Mouse (Mus musculus): Measurements from ENCODE around the gene Lsm14b. TPM values are rescaled to one million over a fixed set of nuclear protein-coding genes. Genes with fewer than 3 reads are reported as not detected.
A peak's percentile ranks its signal among the peaks of the same experiment; 100 is the strongest.

Lsm14b gene
- polyA plus RNA-seq, 1 experiment from 2014 or later, result 3.0 TPM

- no peaks in the 10 kb centered on the region for H3K9me3 ChIP-seq (ENCODE audit: control insufficient read depth, low read length)
- H3K27me3 ChIP-seq (replicated peaks; ENCODE audit: control insufficient read depth, insufficient read depth, low read length), result peaks cover 14% of the 10 kb centered on the region; the same call in 1 of the 2 replicates
- peak; percentile 67 for DNase-seq (ENCODE audit: low spot score)
- peak; percentile 55 for ATAC-seq (replicated peaks; ENCODE audit: low FRiP score)
- H3K4me2 ChIP-seq, result peak overlapping the region; percentile 98
- peaks cover 23% of the 10 kb centered on the region for H3K4me1 ChIP-seq (replicated peaks; ENCODE audit: control insufficient read depth, insufficient read depth, low read length)
- H3K27ac ChIP-seq (ENCODE audit: low read depth, low read length), result peak overlapping the region; percentile 93
- whole genome bisulfite sequencing, result under 1% methylated on average over 82 of the region's 84 CpGs
- peak overlapping the region; percentile 92 for H3K9ac ChIP-seq (ENCODE audit: low read depth, low read length)
- H3K36me3 ChIP-seq (ENCODE audit: control insufficient read depth, insufficient read depth, low read length), result peaks cover 10% of the 10 kb centered on the region
- peak overlapping the region; percentile 86 for H3K4me3 ChIP-seq (ENCODE audit: low read depth, low read length)
Measured at GRCm38 (mm10) chr2:180025135-180025860, 511 bp downstream of the Lsm14b start.

GRCm38 (mm10) chr2:180025861-180026200, 1.0 kb downstream of the Lsm14b start:
- no peak overlapping the region for H3K27ac ChIP-seq (ENCODE audit: low read depth, low read length)
- WGBS, result 23% methylated on average over 6 of the region's 6 CpGs

GRCm38 (mm10) chr2:180027768-180028167, 3.0 kb downstream of the Lsm14b start:
- Histone ChIP-seq H3K9me3 (ENCODE audit: control insufficient read depth, low read length) (no peaks in the 10 kb centered on the region), H3K36me3 (ENCODE audit: control insufficient read depth, insufficient read depth, low read length) (peaks cover 25% of the 10 kb centered on the region), H3K27ac (ENCODE audit: low read depth, low read length) (no peak overlapping the region), H3K4me3 (ENCODE audit: low read depth, low read length) (no peak overlapping the region), H3K4me2 (no peak overlapping the region; the same call in 1 of the 2 replicates), H3K4me1 (replicated peaks; ENCODE audit: control insufficient read depth, insufficient read depth, low read length) (peaks cover 23% of the 10 kb centered on the region), H3K27me3 (replicated peaks; ENCODE audit: control insufficient read depth, insufficient read depth, low read length) (peaks cover 5% of the 10 kb centered on the region; the same call in 1 of the 2 replicates), H3K9ac (ENCODE audit: low read depth, low read length) (no peak overlapping the region)
- ATAC-seq (replicated peaks; ENCODE audit: low FRiP score), result no peak
- no peak for DNase-seq (ENCODE audit: low spot score)
- 88% methylated on average over 9 of the region's 9 CpGs for WGBS

More at GRCm38 (mm10) chr2:180025861-180026200, 1.0 kb downstream of the Lsm14b start:
- H3K9ac ChIP-seq (ENCODE audit: low read depth, low read length), result peak overlapping the region; percentile 92
- H3K9me3 ChIP-seq (ENCODE audit: control insufficient read depth, low read length), result no peaks in the 10 kb centered on the region
- H3K36me3 ChIP-seq (ENCODE audit: control insufficient read depth, insufficient read depth, low read length), result peaks cover 14% of the 10 kb centered on the region
- peak overlapping the region; percentile 86 for H3K4me3 ChIP-seq (ENCODE audit: low read depth, low read length)
- peaks cover 14% of the 10 kb centered on the region; the same call in 1 of the 2 replicates for H3K27me3 ChIP-seq (replicated peaks; ENCODE audit: control insufficient read depth, insufficient read depth, low read length)
- H3K4me2 ChIP-seq, result peak overlapping the region; percentile 98
- DNase-seq (ENCODE audit: low spot score) (no peak), ATAC-seq (replicated peaks; ENCODE audit: low FRiP score) (no peak)
- peaks cover 23% of the 10 kb centered on the region for H3K4me1 ChIP-seq (replicated peaks; ENCODE audit: control insufficient read depth, insufficient read depth, low read length)

GRCm38 (mm10) chr2:180031270-180031669, 6.5 kb downstream of the Lsm14b start:
- Histone ChIP-seq H3K27me3 (replicated peaks; ENCODE audit: control insufficient read depth, insufficient read depth, low read length) (no peaks in the 10 kb centered on the region), H3K36me3 (ENCODE audit: control insufficient read depth, insufficient read depth, low read length) (peaks cover 47% of the 10 kb centered on the region), H3K4me1 (replicated peaks; ENCODE audit: control insufficient read depth, insufficient read depth, low read length) (peaks cover 16% of the 10 kb centered on the region), H3K27ac (ENCODE audit: low read depth, low read length) (no peak overlapping the region), H3K9me3 (ENCODE audit: control insufficient read depth, low read length) (no peaks in the 10 kb centered on the region), H3K9ac (ENCODE audit: low read depth, low read length) (no peak overlapping the region), H3K4me3 (ENCODE audit: low read depth, low read length) (no peak overlapping the region), H3K4me2 (no peak overlapping the region)
- DNase-seq (ENCODE audit: low spot score) (no peak), ATAC-seq (replicated peaks; ENCODE audit: low FRiP score) (no peak)
- WGBS, result 90% methylated on average over 6 of the region's 6 CpGs

- Histone ChIP-seq H3K36me3 (ENCODE audit: control insufficient read depth, insufficient read depth, low read length) (peaks cover 58% of the 10 kb centered on the region), H3K27me3 (replicated peaks; ENCODE audit: control insufficient read depth, insufficient read depth, low read length) (no peaks in the 10 kb centered on the region), H3K9ac (ENCODE audit: low read depth, low read length) (no peak overlapping the region), H3K4me1 (replicated peaks; ENCODE audit: control insufficient read depth, insufficient read depth, low read length) (peaks cover under 1% of the 10 kb centered on the region), H3K4me2 (no peak overlapping the region), H3K4me3 (ENCODE audit: low read depth, low read length) (no peak overlapping the region), H3K27ac (ENCODE audit: low read depth, low read length) (no peak overlapping the region), H3K9me3 (ENCODE audit: control insufficient read depth, low read length) (no peaks in the 10 kb centered on the region)
- DNase-seq (ENCODE audit: low spot score), result no peak
- 88% methylated on average over 3 of the region's 3 CpGs for WGBS
- ATAC-seq (replicated peaks; ENCODE audit: low FRiP score), result no peak
Measured at GRCm38 (mm10) chr2:180032925-180033324, 8.1 kb downstream of the Lsm14b start.

GRCm38 (mm10) chr2:180033956-180034355, 9.2 kb downstream of the Lsm14b start:
- Histone ChIP-seq H3K27me3 (replicated peaks; ENCODE audit: control insufficient read depth, insufficient read depth, low read length) (no peaks in the 10 kb centered on the region), H3K4me3 (ENCODE audit: low read depth, low read length) (no peak overlapping the region), H3K9me3 (ENCODE audit: control insufficient read depth, low read length) (no peaks in the 10 kb centered on the region), H3K4me1 (replicated peaks; ENCODE audit: control insufficient read depth, insufficient read depth, low read length) (no peaks in the 10 kb centered on the region), H3K4me2 (no peak overlapping the region), H3K36me3 (ENCODE audit: control insufficient read depth, insufficient read depth, low read length) (peaks cover 60% of the 10 kb centered on the region), H3K9ac (ENCODE audit: low read depth, low read length) (no peak overlapping the region), H3K27ac (ENCODE audit: low read depth, low read length) (no peak overlapping the region)
- DNase-seq (ENCODE audit: low spot score) (no peak), ATAC-seq (replicated peaks; ENCODE audit: low FRiP score) (no peak)
- 50% methylated on average over 3 of the region's 3 CpGs for WGBS

GRCm38 (mm10) chr2:180034753-180035152, 10.0 kb downstream of the Lsm14b start:
- Histone ChIP-seq H3K36me3 (ENCODE audit: control insufficient read depth, insufficient read depth, low read length) (peaks cover 62% of the 10 kb centered on the region), H3K4me1 (replicated peaks; ENCODE audit: control insufficient read depth, insufficient read depth, low read length) (no peaks in the 10 kb centered on the region), H3K27me3 (replicated peaks; ENCODE audit: control insufficient read depth, insufficient read depth, low read length) (no peaks in the 10 kb centered on the region), H3K9ac (ENCODE audit: low read depth, low read length) (no peak overlapping the region), H3K4me2 (no peak overlapping the region), H3K4me3 (ENCODE audit: low read depth, low read length) (no peak overlapping the region), H3K27ac (ENCODE audit: low read depth, low read length) (no peak overlapping the region), H3K9me3 (ENCODE audit: control insufficient read depth, low read length) (no peaks in the 10 kb centered on the region)
- whole genome bisulfite sequencing, result 72% methylated on average over 5 of the region's 5 CpGs
- no peak for ATAC-seq (replicated peaks; ENCODE audit: low FRiP score)
- no peak for DNase-seq (ENCODE audit: low spot score)

- no peaks in the 10 kb centered on the region for H3K9me3 ChIP-seq (ENCODE audit: control insufficient read depth, low read length)
- peak overlapping the region; percentile 99 for H3K4me2 ChIP-seq
- no peaks in the 10 kb centered on the region for H3K27me3 ChIP-seq (replicated peaks; ENCODE audit: control insufficient read depth, insufficient read depth, low read length)
- DNase-seq (ENCODE audit: low spot score) (no peak), ATAC-seq (replicated peaks; ENCODE audit: low FRiP score) (no peak)
- H3K4me3 ChIP-seq (ENCODE audit: low read depth, low read length), result peak overlapping the region; percentile 98
- peaks cover 12% of the 10 kb centered on the region for H3K4me1 ChIP-seq (replicated peaks; ENCODE audit: control insufficient read depth, insufficient read depth, low read length)
- peaks cover 35% of the 10 kb centered on the region for H3K36me3 ChIP-seq (ENCODE audit: control insufficient read depth, insufficient read depth, low read length)
- peak overlapping the region; percentile 91 for H3K9ac ChIP-seq (ENCODE audit: low read depth, low read length)
- 46% methylated on average over 6 of the region's 6 CpGs for WGBS
- H3K27ac ChIP-seq (ENCODE audit: low read depth, low read length), result no peak overlapping the region
Measured at GRCm38 (mm10) chr2:180040406-180040805, 15.6 kb downstream of the Lsm14b start.

Data from liver, embryonic 11.5 days (tissue).